Mouse (Mus musculus): ENCODE data around the gene Gm29094. TPM values are rescaled to one million over a fixed set of nuclear protein-coding genes. Genes with fewer than 3 reads are reported as not detected.

Gene Gm29094
- not detected for polyA plus RNA-seq (2015; fragmentation: Illumina TruSeq; extraction: RNeasy Lipid Tissue Mini Kit (QIAGEN cat#74804); ENCODE audit: insufficient read depth, low read depth, low replicate concordance)

GRCm38 (mm10) chr9:89198969-89199416 is at the start of gene Gm29094, which contains the start of gene Bcl2a1b:
Gene Gm29094 (plus strand): TSS chr9:89199379.
Gene Bcl2a1b (plus strand): TSS chr9:89199209.

GRCm38 (mm10) chr9:89210353-89211064 is 11.3 kb downstream of the Gm29094 start, which contains the start of gene Mthfs:
Gene Mthfs (plus strand): TSS chr9:89210676.

Other genes starting within 250 kb of the Gm29094 start
- gene Bcl2a1a, start 242.5 kb upstream of the Gm29094 start, polyA plus RNA-seq (2015; fragmentation: Illumina TruSeq; extraction: RNeasy Lipid Tissue Mini Kit (QIAGEN cat#74804); ENCODE audit: insufficient read depth, low read depth, low replicate concordance): not detected
- gene Trim43b, start 106.5 kb upstream of the Gm29094 start, polyA plus RNA-seq (2015; fragmentation: Illumina TruSeq; extraction: RNeasy Lipid Tissue Mini Kit (QIAGEN cat#74804); ENCODE audit: insufficient read depth, low read depth, low replicate concordance): not detected
- gene Bcl2a1b, start 170 bp upstream of the Gm29094 start, polyA plus RNA-seq (2015; fragmentation: Illumina TruSeq; extraction: RNeasy Lipid Tissue Mini Kit (QIAGEN cat#74804); ENCODE audit: insufficient read depth, low read depth, low replicate concordance): 2.2 TPM
- gene Mthfs, start 11.3 kb downstream of the Gm29094 start, polyA plus RNA-seq (2015; fragmentation: Illumina TruSeq; extraction: RNeasy Lipid Tissue Mini Kit (QIAGEN cat#74804); ENCODE audit: insufficient read depth, low read depth, low replicate concordance): 3.9 TPM